Mouse (Mus musculus) large intestine, adult 2 months (tissue): ENCODE measurements around the gene 5730507C01Rik. TPM values are rescaled to one million over a fixed set of nuclear protein-coding genes. Genes with fewer than 3 reads are reported as not detected.
"Not testable (repeated sequence)": the region's sequence is repeated elsewhere in the genome, so short reads cannot be mapped to it uniquely, and the experiment has no call there.

ENCODE experiments used
- DNase-seq: peaks from one replicate; pipeline ENCODE4 v3.0.0-alpha.2; 2012; ENCODE audit warnings: low read depth, low spot score
- WGBS: fragments of 180-500 bp; shearing (Covaris S2); methylation state at CpG from one replicate; pipeline ENCODE4 v1.1.7; 2018; 5-methylcytosine and 5-hydroxymethylcytosine counted together
- polyA plus RNA-seq: library from polyadenylated mRNA; depleted of rRNA; stranded (reverse); fragments of >200 nt; gene quantifications from 2 replicates; pipeline ENCODE4 v1.2.3, GENCODE M21; 2012; rRNA removed

The 5730507C01Rik gene
- 0.07 and 0.26 TPM in 2 replicates for polyA plus RNA-seq

DNA sequence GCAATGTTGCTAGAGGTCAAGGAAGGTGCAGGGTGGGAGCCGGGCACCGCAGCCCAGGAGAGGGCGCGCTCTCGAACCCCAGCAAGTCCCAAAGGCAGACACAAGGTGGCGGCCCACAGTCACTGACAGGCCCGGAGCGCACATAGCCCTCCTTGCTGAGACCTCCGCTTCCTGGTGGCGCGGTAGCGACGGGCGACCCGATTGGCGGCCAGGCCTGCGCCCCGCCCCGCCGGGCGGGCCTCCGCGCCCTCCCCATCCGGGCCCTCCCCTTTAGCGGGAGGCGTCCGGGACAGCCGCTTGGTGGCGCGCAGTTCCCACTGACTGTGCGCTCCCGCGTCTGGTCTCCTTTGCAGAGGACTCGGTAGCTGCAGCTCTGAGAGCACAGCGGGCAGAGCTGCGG lies at the start of gene 5730507C01Rik:
Gene 5730507C01Rik (plus strand): TSS at position 340 of the 400 bp plus-strand sequence.
- 8% methylated on average over 36 of the region's 36 CpGs for WGBS
- no peak for DNase-seq

DNA sequence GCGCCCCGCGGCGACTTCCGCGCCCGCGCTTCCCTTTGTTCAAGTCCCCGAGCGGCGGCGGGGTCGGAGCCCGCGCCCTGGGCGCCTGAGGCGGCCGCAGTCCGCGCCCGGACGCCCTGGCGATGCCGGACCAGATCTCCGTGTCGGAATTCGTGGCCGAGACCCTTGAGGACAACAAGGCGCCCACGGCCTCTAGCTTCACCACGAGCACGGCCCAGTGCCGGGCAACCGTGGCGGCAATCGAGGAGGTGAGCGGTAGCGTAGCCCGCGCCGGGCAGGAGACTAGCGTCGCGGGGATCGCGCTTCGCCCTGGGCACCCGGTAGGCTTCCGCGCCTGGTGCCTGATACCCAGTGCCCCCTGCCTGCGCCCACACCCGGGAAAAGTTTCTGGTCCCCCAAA lies 306 bp downstream of the 5730507C01Rik start:
- 13% methylated on average over 52 of the region's 52 CpGs for WGBS
- DNase-seq, result not testable (repeated sequence)

DNA sequence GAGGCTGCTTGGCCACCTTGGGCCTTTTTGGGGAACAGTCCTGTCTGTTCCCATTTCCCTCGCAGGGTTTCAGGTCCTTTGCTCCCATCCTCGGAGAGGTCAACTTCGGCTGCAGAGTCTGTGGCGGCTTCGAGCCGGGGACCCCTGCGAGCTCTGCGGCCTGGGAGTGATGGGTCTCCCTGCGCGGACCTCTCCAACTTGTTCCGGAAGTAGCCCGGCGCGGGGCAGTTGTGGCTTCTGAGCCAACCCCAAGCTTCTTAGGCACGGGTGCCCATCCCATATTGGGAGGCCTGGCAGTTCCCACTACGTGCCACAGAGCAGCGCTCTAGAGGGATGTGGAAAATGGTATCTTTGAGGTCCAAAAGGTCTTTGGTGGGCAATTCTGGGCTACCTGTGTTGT lies 767 bp downstream of the 5730507C01Rik start:
- DNase-seq, result not testable (repeated sequence)
- WGBS, result 14% methylated on average over 17 of the region's 17 CpGs
